Mouse (Mus musculus): Measurements from ENCODE around the gene Cmya5. TPM values are rescaled to one million over a fixed set of nuclear protein-coding genes. Genes with fewer than 3 reads are reported as not detected.

Cmya5 gene
- polyA plus RNA-seq, 1 experiment from 2014 or later, result 0.12 TPM

DNA sequence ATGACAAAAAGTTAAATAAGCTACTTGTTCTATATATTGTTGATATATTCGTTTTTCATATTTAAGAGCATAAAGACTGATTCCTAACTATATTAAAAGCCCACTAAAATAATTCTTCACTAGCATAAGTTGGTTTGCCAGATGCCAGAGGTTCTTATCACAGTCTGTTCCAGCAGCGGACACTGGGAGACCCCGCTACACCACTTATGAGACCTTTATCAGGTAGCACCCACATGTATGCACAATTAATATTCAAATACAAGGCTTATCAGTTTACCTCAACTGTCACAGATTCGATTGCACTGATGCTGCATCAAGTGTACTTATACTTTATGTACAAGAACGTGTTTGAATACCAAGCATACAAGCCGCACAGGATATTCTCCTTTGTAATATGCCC, 13.7 kb upstream of the Cmya5 start:
- H3K36me3 ChIP-seq (replicated peaks), result peaks cover 44% of the 10 kb centered on the region
- H3K4me2 ChIP-seq, result no peak overlapping the region
- 58% methylated on average over 6 of the region's 6 CpGs for WGBS (ENCODE audit: insufficient replicate concordance)
- no peak overlapping the region for H3K27ac ChIP-seq (replicated peaks)
- no peak overlapping the region for H3K9ac ChIP-seq
- H3K4me1 ChIP-seq (replicated peaks), result no peaks in the 10 kb centered on the region
- H3K9me3 ChIP-seq (replicated peaks), result no peaks in the 10 kb centered on the region
- no peak for ATAC-seq (ENCODE audit: insufficient read depth)
- no peaks in the 10 kb centered on the region for H3K27me3 ChIP-seq
- no peak overlapping the region for H3K4me3 ChIP-seq (replicated peaks)

DNA sequence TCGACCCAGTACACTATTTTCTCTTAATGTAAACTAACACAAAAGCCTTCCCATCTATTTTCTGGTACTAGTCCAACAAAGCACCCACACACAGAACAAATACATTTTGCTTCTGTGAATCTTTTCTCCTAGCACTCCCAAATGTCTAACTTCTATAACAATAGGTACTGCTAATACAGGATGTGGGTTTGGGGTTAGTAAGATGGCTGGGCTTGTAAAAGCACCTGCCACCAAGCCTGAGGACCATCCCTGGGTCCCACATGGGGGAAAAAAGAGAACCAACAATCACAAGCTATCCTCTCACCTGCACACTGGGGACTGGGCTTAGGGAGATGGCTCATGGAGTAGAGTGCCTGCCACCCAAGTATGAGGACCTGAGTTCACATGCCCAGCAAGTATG, 8.8 kb upstream of the Cmya5 start:
- Histone ChIP-seq H3K4me1 (replicated peaks) (no peaks in the 10 kb centered on the region), H3K4me3 (replicated peaks) (no peak overlapping the region), H3K4me2 (no peak overlapping the region), H3K36me3 (replicated peaks) (peaks cover 55% of the 10 kb centered on the region), H3K9ac (no peak overlapping the region), H3K27ac (replicated peaks) (no peak overlapping the region), H3K9me3 (replicated peaks) (no peaks in the 10 kb centered on the region), H3K27me3 (no peaks in the 10 kb centered on the region)
- no peak for ATAC-seq (ENCODE audit: insufficient read depth)
- 67% methylated on average over 1 of the region's 1 CpGs for WGBS (ENCODE audit: insufficient replicate concordance)

DNA sequence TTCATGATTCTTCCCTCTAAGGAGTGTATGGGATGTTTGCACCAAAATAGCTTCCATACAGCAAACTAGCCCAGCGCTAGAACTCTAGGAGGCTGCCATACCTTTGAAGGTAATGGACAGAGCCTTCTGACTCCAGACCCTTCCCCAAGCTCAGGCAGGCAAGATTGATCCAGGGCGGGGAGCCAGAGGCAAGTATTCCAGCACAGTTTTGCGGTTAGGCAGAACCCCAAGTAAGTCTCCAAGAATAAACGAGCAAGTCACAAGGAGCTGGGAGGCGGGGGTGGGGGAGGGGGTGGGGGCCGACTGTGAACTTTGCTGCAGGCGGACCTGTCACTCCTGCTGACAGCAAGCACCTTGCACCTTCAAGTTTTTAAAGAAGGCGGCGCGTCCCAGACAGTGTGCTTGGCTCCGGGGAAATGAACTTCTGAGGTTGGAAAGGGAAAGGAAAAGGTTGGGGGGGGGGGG, 673 bp downstream of the Cmya5 start:
- no peaks in the 10 kb centered on the region for H3K27me3 ChIP-seq
- H3K9me3 ChIP-seq (replicated peaks), result no peaks in the 10 kb centered on the region
- no peak overlapping the region for H3K9ac ChIP-seq
- H3K36me3 ChIP-seq (replicated peaks), result peaks cover 9% of the 10 kb centered on the region; the same call in 1 of the 2 replicates
- WGBS (ENCODE audit: insufficient replicate concordance), result 40% methylated on average over 11 of the region's 11 CpGs
- no peak for ATAC-seq (ENCODE audit: insufficient read depth)
- H3K27ac ChIP-seq (replicated peaks), result no peak overlapping the region
- peak overlapping the region; percentile 48 for H3K4me3 ChIP-seq (replicated peaks)
- peaks cover 8% of the 10 kb centered on the region for H3K4me1 ChIP-seq (replicated peaks)
- H3K4me2 ChIP-seq, result peak overlapping the region; percentile 70

DNA sequence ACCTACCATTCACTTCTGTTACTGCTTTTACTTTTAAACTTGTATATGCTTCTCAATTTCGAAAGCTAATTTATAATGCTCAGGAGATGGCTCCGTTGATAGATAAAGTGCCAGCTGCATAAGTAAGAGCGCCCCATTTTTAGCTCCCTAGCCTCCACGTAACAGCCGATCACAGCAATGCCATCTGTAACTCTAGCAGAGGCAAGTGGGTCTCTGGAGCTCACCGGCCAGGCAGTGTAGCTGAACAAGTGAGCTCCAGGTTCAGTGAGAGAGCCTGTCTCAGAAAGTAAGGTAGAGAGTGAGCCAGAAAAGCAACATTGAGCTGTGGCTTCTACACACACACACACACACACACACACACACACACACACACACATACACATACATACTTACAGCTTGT, 3.3 kb downstream of the Cmya5 start:
- Histone ChIP-seq H3K4me2 (no peak overlapping the region), H3K36me3 (replicated peaks) (no peaks in the 10 kb centered on the region), H3K4me3 (replicated peaks) (no peak overlapping the region), H3K27me3 (no peaks in the 10 kb centered on the region), H3K27ac (replicated peaks) (no peak overlapping the region), H3K9ac (no peak overlapping the region), H3K9me3 (replicated peaks) (no peaks in the 10 kb centered on the region), H3K4me1 (replicated peaks) (peaks cover 8% of the 10 kb centered on the region)
- WGBS (ENCODE audit: insufficient replicate concordance), result 87% methylated on average over 6 of the region's 6 CpGs
- no peak for ATAC-seq (ENCODE audit: insufficient read depth)

DNA sequence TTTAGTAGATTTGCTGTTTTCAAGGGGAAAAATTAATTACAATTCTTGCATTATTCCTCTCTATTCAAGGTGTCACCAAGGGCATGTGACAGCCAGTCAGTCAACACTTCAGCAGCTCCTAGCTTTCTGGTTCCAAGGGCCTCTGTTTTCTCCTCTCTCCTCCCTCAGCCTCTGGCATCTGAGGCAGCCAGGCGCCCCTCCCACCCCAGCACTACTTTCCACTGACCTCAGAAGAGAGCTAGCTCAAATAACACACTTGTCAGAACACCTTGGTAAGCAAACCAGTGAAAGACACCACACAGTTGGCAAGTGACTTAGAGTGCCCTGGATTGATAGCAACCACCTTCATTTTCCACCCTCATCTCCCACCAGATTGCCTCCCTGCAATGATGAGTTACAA, 6.5 kb downstream of the Cmya5 start:
- H3K27ac ChIP-seq (replicated peaks), result no peak overlapping the region
- no peak overlapping the region for H3K4me3 ChIP-seq (replicated peaks)
- 29% methylated on average over 1 of the region's 1 CpGs for WGBS (ENCODE audit: insufficient replicate concordance)
- H3K4me1 ChIP-seq (replicated peaks), result no peaks in the 10 kb centered on the region
- no peaks in the 10 kb centered on the region for H3K36me3 ChIP-seq (replicated peaks)
- no peaks in the 10 kb centered on the region for H3K27me3 ChIP-seq
- H3K4me2 ChIP-seq, result no peak overlapping the region
- no peak for ATAC-seq (ENCODE audit: insufficient read depth)
- H3K9ac ChIP-seq, result no peak overlapping the region
- H3K9me3 ChIP-seq (replicated peaks), result no peaks in the 10 kb centered on the region

DNA sequence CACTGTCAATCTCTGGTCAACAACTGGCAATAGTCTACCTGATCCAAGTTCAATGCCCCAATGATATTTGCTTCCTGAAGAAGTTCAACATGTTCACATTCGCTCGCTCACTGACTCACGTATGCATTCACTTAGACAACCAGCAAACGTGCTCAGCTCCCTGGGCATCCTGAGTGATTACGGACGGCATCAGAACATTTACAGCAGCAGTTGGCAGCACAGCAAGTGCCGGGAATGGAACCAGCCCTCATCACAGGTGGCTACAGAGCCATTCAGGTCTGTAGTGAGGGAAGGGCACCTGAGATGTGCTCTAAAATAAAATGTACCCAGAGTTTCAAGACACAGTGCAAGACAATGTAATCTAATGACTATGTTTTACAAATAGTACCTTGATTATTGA, 7.4 kb downstream of the Cmya5 start:
- Histone ChIP-seq H3K4me3 (replicated peaks) (no peak overlapping the region), H3K27ac (replicated peaks) (no peak overlapping the region), H3K4me2 (no peak overlapping the region), H3K36me3 (replicated peaks) (no peaks in the 10 kb centered on the region), H3K9ac (no peak overlapping the region), H3K4me1 (replicated peaks) (no peaks in the 10 kb centered on the region), H3K27me3 (no peaks in the 10 kb centered on the region), H3K9me3 (replicated peaks) (no peaks in the 10 kb centered on the region)
- ATAC-seq (ENCODE audit: insufficient read depth), result no peak
- 72% methylated on average over 7 of the region's 7 CpGs for WGBS (ENCODE audit: insufficient replicate concordance)

DNA sequence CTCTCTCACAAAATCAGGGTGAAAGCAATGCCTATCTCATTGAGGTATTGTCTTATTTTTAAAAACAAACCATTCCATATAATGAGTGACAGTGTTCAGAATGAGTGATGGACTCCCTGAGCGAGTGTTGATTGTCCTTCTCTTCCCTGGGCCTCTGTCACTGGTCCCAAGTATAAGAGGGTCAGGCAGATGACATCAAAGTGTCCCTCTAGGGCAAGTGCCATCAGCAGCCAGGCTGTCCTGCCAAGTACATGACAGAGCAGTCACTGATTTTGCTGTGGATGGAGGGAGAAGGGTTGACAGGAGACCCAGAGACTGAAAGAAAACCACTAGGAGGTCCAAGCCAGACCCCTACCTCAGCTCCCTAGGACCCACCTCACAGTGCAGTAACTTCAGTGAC, 8.3 kb downstream of the Cmya5 start:
- no peak for ATAC-seq (ENCODE audit: insufficient read depth)
- H3K9me3 ChIP-seq (replicated peaks), result no peaks in the 10 kb centered on the region
- H3K9ac ChIP-seq, result no peak overlapping the region
- no peak overlapping the region for H3K27ac ChIP-seq (replicated peaks)
- no peaks in the 10 kb centered on the region for H3K27me3 ChIP-seq
- H3K4me1 ChIP-seq (replicated peaks), result no peaks in the 10 kb centered on the region
- no peak overlapping the region for H3K4me2 ChIP-seq
- no peaks in the 10 kb centered on the region for H3K36me3 ChIP-seq (replicated peaks)
- no peak overlapping the region for H3K4me3 ChIP-seq (replicated peaks)
- WGBS (ENCODE audit: insufficient replicate concordance), result 68% methylated on average over 1 of the region's 1 CpGs

DNA sequence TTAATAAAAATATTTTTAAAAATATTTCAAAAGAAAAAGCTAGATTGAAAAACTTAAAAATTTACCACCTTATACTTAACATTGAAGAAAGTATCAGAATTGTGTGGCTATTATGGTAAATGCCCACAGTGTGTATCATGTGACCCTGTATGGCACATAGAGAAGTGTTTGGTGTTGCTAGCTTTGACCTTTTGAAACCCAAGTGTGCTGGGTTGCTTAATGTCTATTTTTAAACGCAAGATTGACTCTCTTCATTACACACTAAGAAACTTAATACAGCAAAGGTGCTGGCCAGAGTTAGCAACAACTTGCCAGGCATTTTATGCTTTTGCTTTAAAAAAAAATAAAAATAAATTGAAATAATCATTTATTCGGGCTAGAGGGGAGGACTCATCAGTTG, 9.0 kb downstream of the Cmya5 start:
- no peak overlapping the region for H3K4me2 ChIP-seq
- H3K27me3 ChIP-seq, result no peaks in the 10 kb centered on the region
- no peaks in the 10 kb centered on the region for H3K9me3 ChIP-seq (replicated peaks)
- no peak overlapping the region for H3K27ac ChIP-seq (replicated peaks)
- H3K9ac ChIP-seq, result no peak overlapping the region
- H3K4me3 ChIP-seq (replicated peaks), result no peak overlapping the region
- 55% methylated on average over 2 of the region's 2 CpGs for WGBS (ENCODE audit: insufficient replicate concordance)
- H3K4me1 ChIP-seq (replicated peaks), result no peaks in the 10 kb centered on the region
- H3K36me3 ChIP-seq (replicated peaks), result no peaks in the 10 kb centered on the region
- no peak for ATAC-seq (ENCODE audit: insufficient read depth)

DNA sequence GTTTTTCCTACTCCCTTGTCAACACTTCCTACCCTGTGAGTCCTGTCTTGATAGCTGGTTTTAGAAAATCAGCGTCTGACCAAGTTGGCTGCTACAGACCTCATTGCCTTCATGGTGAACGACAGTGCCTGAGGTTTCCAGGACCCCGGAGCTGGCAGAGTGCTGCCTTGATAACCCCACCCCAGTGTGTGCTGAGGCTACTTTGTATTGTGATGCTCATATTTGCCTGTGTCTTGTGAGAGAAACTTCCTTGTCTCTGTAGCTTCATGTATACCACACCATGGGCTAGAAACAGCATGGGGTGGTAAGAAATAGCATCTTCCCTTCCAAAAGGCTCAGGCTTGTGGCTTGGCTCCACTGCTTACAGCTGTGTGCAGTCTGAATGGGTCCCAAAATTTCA, 13.8 kb downstream of the Cmya5 start:
- H3K4me3 ChIP-seq (replicated peaks), result no peak overlapping the region
- no peak overlapping the region for H3K9ac ChIP-seq
- no peak overlapping the region for H3K4me2 ChIP-seq
- H3K9me3 ChIP-seq (replicated peaks), result no peaks in the 10 kb centered on the region
- no peak overlapping the region for H3K27ac ChIP-seq (replicated peaks)
- 70% methylated on average over 3 of the region's 3 CpGs for WGBS (ENCODE audit: insufficient replicate concordance)
- ATAC-seq (ENCODE audit: insufficient read depth), result no peak
- no peaks in the 10 kb centered on the region for H3K4me1 ChIP-seq (replicated peaks)
- H3K27me3 ChIP-seq, result no peaks in the 10 kb centered on the region
- H3K36me3 ChIP-seq (replicated peaks), result no peaks in the 10 kb centered on the region

DNA sequence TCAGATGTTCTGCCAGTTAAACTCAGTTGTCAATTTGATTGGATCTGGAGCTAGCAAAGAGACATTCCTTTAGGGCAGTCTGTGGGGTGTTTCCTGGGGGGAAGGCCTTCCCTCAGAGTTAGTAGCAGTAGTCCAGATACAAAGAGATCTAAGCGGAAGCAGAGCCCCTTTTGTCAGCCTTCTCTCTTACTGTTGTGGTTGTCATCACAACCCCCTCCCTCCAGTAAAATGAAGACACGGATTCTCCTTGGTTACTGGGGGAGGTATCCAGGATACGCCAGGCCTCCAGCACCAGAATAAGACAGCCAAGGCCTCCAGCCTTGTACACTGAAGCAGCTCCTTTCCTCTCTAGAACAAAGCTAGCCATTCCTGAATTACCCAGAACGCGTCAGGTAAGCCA, 15.6 kb downstream of the Cmya5 start:
- no peak for ATAC-seq (ENCODE audit: insufficient read depth)
- Histone ChIP-seq H3K4me3 (replicated peaks) (no peak overlapping the region), H3K4me1 (replicated peaks) (no peaks in the 10 kb centered on the region), H3K27ac (replicated peaks) (no peak overlapping the region), H3K27me3 (no peaks in the 10 kb centered on the region), H3K4me2 (no peak overlapping the region), H3K9me3 (replicated peaks) (no peaks in the 10 kb centered on the region), H3K36me3 (replicated peaks) (no peaks in the 10 kb centered on the region), H3K9ac (no peak overlapping the region)
- 68% methylated on average over 5 of the region's 5 CpGs for WGBS (ENCODE audit: insufficient replicate concordance)

DNA sequence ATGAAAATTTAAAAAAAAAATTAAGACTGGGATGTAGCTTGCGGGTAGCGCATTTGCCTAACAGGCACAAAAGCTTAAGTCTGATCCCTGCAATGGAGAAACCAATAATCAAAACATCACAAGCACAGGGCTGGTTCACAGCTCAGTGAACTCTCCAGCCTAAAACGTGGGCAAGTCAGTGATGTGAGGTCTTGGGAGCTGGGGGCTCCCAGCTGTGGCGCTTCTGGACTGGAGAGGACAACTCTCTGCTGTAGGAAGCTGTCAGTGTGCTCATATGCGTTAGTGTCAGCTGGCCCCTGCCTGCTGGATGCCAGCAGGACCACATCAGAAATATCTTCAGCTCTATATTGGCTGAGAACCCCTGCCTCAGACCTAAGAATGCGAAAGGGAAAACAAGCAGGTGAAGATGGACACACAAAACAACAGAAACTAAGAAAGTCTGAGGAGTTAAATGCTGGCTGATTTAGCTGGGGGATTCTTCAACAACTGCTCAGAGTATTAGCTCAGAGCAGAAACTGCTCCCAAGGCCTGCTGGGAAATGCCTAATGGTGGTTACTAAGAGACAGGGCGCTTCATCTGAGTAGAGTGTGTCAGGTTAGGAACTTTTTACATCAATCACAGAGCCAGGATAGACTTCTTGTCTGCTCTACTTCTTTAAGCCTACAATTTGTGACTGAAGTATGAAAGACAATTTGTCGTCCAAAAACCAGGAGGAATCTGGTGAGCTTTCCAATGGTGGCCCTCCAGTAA, 16.2 kb downstream of the Cmya5 start:
- 61% methylated on average over 8 of the region's 8 CpGs for WGBS (ENCODE audit: insufficient replicate concordance)

DNA sequence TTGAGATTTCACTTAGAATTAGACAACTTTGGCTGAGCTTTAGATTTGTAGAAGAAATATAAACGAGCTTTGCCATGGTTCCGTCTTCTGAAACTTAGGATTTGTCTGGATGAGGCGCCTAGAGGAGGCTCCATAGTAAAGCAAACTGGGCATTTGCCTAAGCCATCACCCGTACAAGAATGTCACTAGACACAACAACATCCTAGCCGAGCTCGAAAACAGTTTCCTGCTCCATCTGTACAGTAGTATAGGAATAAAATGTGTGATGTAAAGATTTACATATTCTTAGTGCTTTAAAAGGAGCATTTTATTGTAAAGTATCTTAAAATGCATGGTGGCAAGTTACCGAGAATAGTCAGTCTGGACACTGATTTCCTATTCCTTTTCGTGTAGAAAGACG, 22.2 kb downstream of the Cmya5 start:
- no peaks in the 10 kb centered on the region for H3K27me3 ChIP-seq
- H3K9me3 ChIP-seq (replicated peaks), result no peaks in the 10 kb centered on the region
- H3K27ac ChIP-seq (replicated peaks), result no peak overlapping the region
- WGBS (ENCODE audit: insufficient replicate concordance), result 67% methylated on average over 9 of the region's 9 CpGs
- no peaks in the 10 kb centered on the region for H3K4me1 ChIP-seq (replicated peaks)
- H3K36me3 ChIP-seq (replicated peaks), result no peaks in the 10 kb centered on the region
- H3K4me2 ChIP-seq, result no peak overlapping the region
- no peak overlapping the region for H3K9ac ChIP-seq
- no peak for ATAC-seq (ENCODE audit: insufficient read depth)
- H3K4me3 ChIP-seq (replicated peaks), result no peak overlapping the region

More for the DNA sequence above, 16.2 kb downstream of the Cmya5 start:
- Histone ChIP-seq H3K4me3 (replicated peaks) (no peak overlapping the region), H3K27me3 (no peaks in the 10 kb centered on the region), H3K9ac (no peak overlapping the region), H3K9me3 (replicated peaks) (no peaks in the 10 kb centered on the region), H3K27ac (replicated peaks) (no peak overlapping the region), H3K4me2 (no peak overlapping the region), H3K36me3 (replicated peaks) (no peaks in the 10 kb centered on the region), H3K4me1 (replicated peaks) (no peaks in the 10 kb centered on the region)
- no peak for ATAC-seq (ENCODE audit: insufficient read depth)

All from liver, embryonic 15.5 days (tissue).